Mouse (Mus musculus): ENCODE data around the gene Dgkz.
A peak's percentile ranks its signal among the peaks of the same experiment; 100 is the strongest.

Gene Dgkz

DNA sequence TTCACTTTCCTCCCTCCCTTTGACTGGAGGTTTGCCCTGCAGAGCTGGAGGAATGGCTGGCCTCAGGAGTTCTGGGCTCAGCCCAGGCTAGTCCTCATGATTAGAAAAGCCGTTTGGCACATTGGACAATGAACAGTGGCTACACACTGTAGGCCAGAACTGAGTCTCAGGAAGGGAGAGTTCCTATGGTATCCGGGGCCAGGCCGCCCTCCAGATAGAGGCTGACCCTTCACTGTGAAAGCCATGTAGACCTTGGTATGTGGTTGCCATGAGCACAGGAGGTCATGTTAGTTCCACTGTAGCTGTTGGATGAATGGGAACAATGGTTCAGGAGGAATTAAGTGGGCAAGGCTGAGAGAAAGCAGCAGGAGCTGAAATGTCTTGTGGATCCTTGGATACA is 17.7 kb upstream of the Dgkz start:
- no peak for DNase-seq

DNA sequence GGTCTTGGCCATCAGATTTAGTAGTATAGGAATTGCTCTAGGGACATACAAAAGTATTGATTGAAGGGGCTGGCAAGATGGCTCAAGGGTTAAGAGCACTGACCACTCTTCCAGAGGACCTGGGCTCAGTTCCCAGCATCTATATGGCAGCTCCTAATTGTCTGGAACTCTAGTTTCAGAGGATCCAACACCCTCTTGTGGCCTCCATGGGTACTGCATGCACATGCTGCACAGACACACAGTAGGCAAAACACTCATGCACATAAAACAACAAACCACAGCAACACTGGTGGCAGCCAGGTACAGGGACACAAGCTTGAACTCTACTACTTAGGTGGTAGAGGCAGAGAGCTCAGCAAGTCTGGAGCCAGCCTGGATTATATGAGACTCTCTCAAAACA is 14.1 kb upstream of the Dgkz start:
- no peak for DNase-seq

DNA sequence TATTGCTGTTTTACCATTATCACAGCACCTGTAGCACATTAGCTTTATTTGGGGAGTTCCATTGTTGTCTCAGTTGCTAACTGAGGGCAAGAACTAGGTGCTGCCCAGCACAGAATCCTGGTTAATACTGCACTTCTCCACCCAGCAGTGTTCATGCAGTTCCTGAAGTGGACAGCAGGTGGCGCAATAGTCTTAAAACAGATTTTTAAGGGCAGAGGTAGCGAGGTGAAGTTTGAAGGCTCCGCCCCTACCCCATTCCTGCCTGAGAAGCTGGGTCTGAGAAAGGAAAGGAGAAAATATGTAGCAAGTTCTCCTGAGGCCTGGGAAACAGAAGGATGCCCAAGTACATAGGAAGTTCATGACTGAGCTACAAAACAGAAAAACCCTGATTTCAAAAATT is 11.9 kb upstream of the Dgkz start:
- peak; percentile 93 for DNase-seq

DNA sequence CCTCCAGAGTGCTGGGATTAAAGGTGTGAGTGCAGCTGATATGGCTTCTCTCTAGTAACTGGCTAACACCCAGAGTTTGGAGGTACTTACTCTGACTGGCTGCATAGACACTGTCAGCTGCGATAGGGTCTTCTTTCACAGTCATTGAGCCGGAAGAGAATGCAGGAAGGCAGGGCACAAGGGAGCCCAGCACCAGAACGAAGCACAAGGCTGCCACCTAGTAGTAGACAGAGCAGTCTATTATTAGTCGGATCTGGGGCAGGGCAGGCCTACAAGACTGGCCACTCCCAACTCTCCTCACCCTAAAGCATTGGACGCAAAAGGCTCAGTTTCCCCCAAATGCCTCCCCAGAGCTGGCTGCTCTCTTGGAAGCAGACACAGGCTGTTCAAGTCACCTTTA is 10.4 kb upstream of the Dgkz start:
- no peak for DNase-seq

DNA sequence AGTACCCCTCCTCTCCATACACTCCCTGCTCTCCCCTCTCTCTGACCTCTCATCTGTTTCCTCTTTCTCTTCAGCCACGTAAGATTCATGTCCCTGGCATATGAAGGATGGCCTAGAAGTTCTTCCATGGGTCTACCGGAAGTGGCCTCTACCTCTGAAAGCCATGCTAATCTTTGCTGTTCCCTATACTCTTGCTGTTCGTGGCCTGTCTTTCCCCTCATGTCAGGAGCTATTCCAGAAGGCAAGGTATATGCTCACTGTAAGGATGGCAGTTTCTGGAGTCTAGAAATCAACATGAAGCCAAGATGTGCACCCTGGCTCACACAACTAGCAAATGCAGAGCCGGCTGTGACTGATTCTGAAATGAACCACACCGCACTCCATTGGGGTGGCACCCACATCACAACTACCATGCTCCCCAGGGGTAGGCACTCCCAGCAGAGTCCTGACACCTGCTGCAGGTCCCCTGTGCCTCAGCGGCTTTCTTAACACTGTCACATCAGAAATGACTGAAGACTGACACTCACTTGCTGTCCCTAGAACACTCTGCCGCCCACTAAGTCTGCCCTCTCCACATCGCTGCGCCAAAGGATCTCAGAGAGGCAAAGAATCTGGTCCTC is 9.4 kb upstream of the Dgkz start:
- no peak for DNase-seq

DNA sequence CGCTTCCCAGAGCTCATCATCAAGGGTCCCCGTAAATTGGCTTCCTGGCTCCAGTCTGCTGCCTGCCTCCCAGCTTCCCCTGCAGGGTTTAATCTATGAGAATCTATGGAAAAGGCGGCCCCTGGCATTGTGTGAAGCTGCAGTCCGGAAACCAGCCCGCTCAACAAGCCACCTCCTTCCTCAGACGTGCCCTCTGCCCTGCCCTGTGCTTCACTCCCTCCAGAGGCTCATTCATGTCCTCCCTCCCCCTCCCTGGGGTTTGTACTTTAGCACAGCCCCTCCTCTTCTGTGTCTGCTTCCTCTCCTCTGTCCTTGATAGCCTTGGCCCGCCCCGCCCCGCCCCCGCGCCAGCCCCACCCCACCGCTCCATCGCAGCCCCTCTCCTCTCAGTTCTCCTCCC is 8.8 kb upstream of the Dgkz start:
- DNase-seq: peak; percentile 73

DNA sequence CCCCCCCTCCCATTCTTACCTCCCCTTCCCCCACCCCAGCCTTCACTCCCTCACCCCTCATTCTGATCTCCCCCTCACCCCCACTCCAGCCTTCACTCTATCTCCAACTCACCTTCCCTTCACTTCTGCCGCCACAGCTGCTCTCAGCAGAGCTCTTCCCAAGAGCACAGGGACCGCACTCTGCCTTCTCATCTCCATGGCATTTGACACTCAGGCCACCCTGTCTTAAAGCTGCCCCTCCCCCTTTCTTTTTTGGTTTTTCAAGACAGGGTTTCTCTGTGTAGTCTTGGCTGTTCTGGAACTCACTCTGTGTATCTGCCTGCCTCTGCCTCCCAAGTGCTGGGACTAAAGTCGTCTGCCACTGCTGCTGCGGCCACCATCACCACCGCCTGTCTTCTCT is 5.2 kb upstream of the Dgkz start:
- no peak for DNase-seq

DNA sequence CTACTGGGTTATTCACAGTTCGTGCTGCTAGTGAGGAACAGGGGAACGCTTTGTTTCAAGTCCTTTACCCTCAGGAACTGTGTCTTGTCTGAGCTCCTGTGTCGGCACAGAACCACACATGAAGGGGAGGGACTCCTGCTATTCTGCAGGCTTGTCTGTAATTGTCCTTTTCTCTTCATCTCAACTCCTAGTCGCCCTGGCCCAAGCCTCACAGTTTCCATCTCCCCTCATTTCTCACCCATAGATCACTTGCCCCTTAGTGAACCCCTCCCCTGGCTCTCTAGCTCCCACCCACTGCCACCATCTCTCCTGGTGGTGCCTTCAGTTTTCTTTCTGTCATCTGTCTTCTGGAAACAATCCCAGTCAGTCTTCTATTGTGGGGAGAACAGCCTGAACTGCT is 4.6 kb upstream of the Dgkz start:
- no peak for DNase-seq

DNA sequence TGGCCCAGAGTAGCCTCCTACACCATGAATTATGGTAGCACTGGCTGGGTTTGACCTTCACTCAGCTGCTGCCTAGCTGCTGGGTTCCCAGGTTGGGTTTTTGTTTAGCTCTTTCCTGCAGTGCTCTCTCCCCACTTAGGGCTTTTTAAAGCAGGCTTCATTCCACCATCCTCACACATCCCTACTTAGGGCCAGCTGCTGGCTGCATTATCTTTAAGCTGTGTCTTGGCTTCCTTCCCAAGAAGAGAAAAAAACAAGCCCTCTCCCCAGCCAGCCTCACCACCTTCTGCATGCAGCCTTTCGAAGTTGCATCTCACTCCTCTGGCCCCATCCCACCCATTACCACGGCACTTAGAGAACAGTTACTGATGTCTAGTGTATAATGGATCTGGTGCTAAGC is 2.9 kb upstream of the Dgkz start:
- no peak for DNase-seq

DNA sequence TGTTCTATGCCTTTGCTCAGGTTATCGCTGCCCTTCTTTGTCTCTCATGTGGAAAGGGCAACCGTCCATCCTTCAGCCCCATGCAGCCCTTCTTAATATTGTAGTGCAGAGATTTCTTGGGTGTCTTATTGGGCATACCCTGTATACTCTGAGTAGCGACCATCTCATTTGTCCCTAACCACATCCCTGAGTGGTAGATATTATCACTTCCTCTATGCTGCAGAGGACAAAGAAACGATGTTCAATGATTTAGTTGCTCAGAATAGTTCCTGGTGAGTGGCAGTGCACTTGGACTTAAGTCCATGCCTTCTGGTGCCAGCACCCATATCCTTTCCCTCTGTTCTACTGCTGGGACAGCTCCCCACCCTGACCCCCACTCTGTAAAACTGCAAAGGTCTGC is 2.3 kb upstream of the Dgkz start:
- DNase-seq: no peak

DNA sequence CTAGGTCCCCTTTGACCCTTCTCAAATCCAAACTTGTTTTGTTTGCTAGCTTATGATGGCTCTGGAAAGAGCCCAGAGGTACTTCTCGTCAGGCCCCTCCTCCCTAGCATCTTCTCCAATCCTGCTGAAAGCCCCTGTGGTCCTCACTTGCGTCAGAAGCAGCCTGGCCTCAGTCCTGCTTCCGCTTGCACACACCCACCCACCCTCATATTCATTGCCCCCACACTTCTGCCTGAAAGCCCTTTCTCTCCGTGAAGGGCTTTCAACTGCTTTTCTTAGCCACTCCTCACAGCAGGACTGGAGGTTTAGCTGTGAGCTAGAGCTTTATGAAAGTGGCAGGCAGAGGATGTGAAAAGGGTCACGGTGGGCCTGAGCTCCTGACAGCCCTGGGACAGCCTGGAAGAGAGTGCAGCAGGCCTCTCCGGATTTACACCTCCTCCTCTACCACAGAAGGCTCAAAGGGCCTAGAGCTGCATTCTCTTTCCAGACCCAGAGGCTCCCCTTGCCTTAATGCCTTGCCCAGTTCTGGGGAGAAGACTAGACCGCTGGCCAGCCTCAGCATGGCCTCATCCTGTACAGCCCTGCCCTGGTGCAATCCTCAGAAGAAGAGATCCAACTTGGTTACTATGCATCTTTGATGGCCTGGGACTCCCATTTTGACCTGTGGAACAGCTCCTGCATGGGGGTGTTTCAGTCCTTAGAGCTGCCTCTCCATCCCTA is 2.1 kb downstream of the Dgkz start:
- DNase-seq: no peak

DNA sequence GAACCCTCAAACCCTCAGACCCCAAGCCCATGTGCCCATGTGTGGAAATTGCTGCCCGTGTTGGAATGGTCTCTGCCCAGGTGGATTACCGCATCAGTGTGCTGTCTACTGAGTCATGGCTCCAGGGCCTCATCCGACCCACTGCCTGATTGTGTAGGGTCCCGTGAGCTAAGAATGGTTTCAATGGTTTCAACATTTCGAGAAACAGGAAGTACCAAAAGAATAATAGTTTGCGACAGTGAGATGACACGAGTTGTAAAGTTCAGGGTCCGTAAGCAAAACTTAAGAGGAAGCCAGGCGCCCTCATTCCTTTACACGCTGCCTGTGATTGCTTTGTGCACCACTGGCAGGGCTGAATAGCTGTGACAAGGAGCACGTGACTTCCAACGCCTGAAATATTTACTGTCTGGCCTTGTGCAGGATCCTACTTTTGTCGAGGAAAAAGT is 3.5 kb downstream of the Dgkz start:
- DNase-seq: no peak

DNA sequence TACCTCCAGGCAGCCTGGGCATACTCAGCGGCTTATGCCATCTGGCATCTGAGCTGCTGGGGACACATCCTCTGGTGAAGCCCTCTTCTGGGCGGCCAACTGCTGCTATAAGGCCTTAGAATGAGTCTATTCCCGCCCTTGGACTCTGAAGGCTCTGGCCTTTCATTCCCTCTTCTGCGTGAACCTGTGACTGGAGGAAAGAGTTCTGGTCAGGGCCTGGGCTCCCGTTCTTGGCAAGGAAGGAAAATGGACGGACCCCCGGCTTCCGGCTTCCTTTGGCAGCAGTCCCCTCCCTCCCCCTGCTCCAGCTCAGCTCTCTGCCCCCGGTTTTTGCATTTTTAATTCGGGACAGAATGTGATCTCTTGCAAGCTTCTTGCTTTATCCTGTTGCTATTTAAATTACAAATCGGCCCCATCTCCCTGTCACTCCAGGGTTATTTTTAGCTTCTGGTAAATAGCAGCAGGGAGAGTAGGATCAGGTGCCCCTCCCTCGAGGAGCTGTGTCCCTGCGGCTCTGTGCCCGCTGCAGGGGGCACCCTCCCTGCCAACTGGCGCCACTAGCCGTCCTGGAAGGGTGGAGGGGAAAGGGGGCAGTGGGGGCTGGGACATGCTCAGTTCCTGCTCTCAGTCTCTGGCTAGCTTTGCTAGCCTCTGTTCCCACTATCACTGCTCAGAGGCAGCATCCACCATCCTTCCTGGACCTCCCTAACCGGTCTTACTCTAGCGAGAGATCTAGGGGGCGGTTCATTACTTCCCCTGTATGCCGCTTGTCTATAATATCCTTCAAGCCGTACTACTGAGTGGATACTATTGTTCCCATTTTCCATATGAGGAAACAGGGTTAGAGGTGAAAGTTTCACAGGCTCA is 4.2 kb downstream of the Dgkz start:
- peak; percentile 25 for DNase-seq

DNA sequence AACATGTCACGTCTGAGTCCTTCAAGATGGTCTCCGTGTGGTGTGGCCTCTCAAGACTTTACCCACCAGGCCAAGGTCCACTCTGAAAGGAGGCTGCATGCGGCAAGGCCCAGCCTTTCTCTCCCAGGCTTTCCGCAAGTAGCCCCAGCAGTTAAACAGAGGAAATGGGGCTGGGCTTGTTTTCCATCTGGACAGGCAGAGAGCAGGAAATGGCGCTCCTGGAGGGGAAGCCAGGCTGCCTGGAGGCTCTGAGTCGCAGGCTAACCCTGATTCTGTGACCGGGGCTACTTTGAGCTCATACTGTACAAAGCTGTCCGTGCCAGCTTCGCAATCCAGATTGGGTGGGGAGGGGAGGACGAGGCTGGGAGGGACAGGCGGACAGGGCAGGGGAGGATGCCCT is 7.7 kb downstream of the Dgkz start:
- DNase-seq: peak; percentile 49

DNA sequence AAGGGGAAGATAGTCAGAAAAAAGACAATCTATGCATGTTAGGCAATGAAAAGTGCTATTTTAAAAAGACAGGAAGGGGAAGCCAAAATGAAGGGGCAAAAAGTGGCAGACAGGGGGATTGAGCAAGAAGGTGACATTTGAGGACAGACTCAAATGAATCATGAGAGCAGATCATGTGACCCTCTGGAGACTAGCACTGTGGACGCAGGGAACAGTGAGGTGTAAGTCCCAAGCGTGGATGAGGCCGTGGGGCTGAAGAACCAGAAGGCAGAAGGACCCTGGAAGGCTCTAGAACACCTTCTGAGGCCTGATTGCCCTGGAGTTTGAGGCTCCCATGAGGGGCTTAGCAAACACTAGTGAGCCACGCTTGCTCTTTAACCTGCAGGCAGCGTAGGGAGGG is 9.3 kb downstream of the Dgkz start:
- DNase-seq: no peak

DNA sequence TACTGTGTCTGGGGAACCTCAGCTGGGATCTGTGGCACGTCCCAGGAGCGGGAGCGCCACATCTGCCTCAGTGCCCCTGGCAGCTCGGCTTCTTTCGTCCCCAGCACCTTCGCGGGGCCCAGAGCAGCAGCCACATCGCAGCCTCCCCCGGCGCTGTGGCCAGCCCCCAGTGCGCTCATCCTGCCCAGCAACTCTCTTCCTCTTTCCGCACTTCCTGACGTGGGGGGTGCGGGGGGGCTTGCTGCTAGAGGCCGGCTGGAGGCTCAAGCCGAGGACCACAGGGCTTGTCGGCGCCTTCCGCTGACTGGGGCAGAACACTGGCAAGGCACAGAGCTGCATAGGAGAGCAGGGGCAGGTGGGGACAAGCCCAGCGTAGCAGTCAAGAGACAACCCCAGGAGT is 10.2 kb downstream of the Dgkz start:
- DNase-seq: peak; percentile 74

DNA sequence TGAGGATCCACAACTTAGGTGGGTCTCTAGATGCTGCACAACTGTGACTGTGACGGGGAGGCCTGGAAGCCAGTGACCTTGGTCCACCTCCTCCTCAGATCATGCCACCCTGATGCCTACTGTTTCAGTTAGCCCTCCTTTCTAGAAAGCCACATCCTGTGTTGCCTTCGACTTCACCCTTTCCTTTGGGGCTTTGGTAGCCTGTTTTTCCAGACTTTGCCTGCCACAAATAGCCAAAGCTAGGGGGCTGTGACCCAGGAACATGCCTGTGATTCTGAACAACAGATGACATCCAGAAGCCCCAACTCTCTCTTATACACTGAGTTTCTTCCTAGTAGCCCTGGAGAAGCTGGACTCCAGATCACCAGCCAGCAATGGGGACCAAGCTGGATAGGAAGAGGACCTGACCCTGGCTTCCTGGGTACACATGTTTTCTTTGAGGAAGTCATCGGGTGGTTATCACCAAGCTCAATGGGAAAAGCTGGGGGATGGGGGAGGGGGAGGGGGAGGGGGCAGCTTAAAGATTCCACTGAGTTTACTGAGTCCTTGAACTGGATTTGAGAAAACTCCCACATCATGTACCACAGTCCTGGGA is 11.0 kb downstream of the Dgkz start:
- no peak for DNase-seq

DNA sequence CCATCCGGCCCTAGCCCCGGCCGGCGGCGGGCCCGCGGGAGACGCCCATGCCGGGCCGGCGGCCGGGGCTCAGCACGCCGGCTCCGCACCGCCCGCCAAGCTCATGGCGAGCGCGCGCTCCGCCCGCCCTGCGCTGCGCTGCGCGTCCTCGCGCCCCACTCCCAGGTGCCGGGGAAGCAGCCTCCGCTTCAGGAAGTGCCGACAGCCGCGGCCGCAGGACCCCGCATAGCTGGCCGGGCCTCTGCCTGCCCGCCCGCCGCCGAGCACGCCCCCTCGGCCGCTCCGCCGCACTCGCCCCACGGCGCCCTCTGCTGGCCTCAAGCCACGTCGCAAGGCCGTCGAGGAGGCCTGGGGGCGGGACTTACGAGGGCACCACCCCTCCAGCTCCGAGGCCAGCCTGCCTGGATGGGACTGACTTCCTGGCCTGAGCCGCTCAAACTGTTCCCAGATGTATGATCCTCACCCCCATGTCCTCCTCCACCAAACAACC is 12.2 kb downstream of the Dgkz start:
- DNase-seq: peak; percentile 98

DNA sequence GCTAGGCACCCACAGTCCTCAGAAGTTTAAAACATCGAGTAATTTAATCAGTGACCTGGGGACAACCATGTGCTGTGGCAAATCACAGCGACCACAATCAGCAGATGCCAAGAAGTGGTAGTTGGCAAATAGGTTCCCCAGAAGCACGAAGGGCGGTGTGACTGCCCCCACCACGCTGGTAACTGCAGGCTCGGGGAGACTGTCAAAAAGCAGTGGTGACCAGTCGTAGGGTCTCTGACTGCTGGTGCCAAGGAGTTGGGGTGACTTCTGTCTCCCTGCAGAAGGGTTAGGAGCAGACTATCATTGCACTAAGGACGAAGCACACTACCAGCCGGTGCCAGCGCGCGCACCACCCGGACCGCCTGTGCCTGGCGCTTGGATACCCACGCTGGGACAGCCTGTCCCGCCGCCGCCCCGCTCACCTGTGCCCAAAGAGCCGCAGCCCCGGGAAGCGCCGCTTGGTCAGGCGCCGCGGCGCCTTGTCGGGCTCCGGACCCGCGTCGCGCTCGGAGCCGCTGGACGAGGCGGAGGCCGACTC is 12.7 kb downstream of the Dgkz start:
- DNase-seq: peak; percentile 56

DNA sequence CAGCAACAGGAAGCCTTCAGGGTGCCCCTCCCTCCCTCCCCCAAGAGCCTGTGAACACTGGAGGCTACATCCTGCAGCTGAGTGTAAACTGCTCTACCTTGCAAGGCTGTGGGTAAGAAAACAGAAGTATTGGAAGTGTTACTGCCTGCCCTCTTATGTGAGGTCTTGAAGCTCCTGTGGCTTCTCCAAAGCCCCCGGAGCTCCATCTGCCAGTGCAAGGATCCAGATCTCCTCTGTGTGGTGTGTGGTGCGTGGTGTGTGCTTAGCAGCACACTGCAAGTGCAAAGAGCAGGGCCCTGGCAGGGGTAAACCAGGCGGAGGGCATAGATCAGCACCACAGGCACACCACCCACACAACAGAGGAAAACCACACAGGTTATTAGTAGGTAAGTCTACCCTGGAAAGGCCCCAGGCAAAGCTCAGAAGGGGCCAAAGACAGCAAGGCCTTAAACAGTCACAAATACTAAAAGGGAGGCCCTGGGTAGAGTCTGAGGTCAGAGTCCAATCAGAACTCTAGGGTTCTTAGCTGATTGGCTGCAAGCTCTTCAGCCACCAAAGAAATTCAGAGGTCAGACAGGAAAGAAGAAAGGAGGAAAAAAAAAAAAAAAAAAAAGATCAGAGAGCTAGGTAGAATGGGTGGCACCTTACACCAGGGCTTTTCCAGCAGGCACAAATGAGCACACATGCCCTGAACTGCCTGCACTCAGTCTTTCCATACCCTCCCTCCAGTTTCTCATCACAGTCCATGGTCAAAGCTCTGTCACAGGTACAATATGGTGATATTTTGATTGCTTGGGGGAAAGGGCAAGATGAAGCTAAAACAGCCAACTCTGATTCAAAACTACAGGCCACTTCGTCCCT is 13.5 kb downstream of the Dgkz start:
- DNase-seq: peak; percentile 55

DNA sequence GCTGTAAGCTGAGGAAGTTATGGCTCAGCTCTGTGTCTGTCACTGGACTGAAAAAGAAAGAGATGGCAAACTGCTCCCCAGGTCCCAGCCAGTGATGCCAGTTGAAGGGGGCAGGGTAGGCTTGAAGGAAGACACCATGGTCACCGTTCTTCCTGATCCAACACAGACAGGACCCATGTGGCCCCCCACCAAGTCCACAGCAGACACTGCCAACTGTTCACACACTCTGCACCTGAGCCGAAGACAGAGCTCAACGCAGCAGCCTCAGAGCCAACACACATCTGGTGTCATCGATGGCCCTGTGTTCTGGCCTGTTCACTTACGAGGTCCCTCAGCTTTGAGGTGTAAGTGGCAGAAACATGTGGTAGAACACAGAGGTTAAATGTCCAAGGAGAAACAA is 15.2 kb downstream of the Dgkz start:
- DNase-seq: no peak
